Mouse (Mus musculus) c-Kit-positive CD71-positive TER-119-negative erythroid progenitor cells, embryonic 14.5 days (primary cell): ENCODE measurements around the gene Ribc2.

Experiments
- DNase-seq: peaks from one replicate; pipeline ENCODE4 v3.0.0-alpha.2; 2013; ENCODE audit warnings: low read depth

The Ribc2 gene

GRCm38 (mm10) chr15:85131275-85132192 lies at the start of gene Ribc2, which contains the start of gene Smc1b:
TSS of gene Ribc2 (plus strand) at chr15:85132078.
TSS of gene Smc1b (minus strand) at chr15:85131964.
- DNase-seq: no peak

DNA sequence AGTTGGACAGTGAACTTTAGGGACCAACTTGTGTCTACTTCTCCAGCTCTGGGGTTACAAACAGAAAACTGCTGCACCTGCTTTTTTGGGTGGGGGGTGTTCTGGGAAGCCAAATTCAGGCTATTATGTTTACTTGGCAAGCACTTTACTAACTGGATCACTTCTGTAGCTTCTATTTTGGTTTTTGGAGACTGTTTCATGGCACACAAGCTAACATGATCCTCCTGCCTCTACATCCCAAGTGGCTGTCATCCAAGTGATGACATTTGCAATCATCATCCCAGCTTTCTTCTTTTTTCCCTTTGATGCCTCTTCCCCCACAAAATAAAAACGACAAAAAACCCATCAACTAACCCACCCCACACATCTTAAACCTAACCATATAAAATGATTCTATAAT lies 46.2 kb upstream of the Ribc2 start:
- DNase-seq: no peak

DNA sequence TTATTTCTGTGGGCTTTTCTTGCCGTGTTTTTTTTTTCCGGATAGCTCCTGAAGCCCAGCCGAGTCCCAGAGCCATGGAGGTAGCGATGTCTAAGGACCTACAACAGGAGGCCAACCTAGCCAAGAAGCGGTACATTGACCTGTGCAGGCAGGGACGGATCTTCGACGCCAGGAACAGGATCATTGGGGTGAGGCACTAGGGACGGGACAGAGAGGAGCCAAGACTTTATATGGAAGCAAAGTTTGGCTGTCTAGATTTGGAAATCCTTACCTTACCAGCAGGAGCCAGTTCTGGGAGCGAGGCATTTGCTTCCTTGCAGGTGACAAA lies 279 bp downstream of the Ribc2 start:
- DNase-seq: no peak

GRCm38 (mm10) chr15:85135143-85135542 lies 3.3 kb downstream of the Ribc2 start:
- DNase-seq: no peak

DNA sequence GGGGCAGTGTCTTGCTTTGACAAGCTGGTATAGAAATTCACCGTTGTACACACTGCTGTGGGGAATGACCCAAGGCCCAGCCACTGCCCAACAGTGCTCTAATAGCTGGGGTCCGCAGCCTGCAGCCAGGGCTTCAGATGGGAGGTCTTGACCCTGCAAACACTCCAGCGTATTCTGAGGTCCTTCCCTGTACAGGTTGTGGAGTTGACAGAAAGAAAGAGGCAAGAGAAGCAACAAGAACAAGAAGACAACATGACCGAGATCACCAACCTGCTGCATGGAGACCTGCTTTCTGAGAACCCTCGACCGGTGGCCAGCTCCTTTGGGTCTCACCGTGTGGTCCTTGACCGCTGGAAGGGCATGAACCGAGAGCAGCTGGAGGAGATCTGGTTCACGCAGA lies 9.4 kb downstream of the Ribc2 start:
- no peak for DNase-seq

- DNase-seq: no peak
Observed at GRCm38 (mm10) chr15:85142441-85142840, 10.6 kb downstream of the Ribc2 start.

DNA sequence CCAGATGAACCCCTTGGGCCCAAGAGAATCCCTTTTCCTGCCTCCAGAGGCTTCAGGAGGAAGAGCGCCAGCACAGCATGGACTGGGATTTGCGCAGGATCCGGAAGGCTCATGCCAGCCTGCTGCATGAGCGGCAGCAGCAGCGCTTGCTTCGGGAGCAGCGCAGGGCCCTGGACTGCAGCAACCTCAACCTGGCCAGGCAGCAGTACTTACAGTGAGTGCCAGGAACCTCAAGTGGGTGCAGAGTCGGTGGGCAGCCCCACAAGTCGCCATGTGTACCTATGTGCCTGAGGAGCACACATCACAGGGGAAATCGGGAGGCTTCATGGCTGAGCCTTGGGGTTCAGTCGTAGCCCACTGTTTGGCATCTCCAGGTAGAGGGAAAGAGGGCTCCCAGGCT lies 11.3 kb downstream of the Ribc2 start:
- no peak for DNase-seq

GRCm38 (mm10) chr15:85143747-85144146 lies 11.9 kb downstream of the Ribc2 start:
- DNase-seq: no peak

GRCm38 (mm10) chr15:85144249-85144648 lies 12.4 kb downstream of the Ribc2 start:
- no peak for DNase-seq

GRCm38 (mm10) chr15:85151433-85151918 lies 19.6 kb downstream of the Ribc2 start:
- peak; percentile 5 for DNase-seq

DNA sequence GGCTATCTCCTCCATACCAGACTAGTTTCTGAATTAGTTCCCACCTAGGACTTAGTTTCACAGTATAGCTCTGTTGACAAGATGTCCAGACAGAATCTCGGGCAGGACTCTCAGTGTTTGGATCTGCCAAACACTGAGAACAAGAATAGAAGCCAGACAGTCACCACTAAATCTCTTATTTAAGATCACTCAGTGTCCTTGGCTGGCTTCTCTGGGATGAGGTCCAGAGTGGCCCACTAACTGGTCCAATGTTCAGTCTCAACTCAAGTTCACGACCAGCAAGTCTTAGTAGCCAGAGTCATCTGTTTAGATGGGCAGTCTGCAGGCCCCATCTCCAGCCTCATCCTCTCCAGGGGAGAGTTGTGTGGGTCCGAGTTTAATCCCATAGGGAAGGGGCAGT lies 20.7 kb downstream of the Ribc2 start:
- DNase-seq: no peak

DNA sequence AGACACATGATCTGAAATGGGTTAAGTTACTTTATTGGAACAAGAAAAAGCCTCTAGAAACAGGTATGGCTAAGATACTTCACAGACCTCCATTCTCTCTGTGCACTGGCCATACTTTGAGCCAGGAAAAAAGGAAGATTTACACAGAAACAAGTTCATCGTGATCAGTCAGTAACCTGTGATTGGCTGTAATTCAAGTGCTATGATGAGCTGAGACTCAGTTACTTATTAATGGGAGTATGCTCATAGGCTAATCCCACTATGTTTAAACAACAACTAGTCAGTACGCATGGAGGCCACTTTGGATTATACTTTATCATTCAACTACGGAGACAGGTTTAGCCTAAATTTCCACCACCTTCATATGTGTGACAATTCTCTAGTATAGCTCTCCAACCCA lies 22.2 kb downstream of the Ribc2 start:
- no peak for DNase-seq

- no peak for DNase-seq
Observed at GRCm38 (mm10) chr15:85156198-85156597, 24.3 kb downstream of the Ribc2 start.

- DNase-seq: no peak
Observed at GRCm38 (mm10) chr15:85161416-85161815, 29.5 kb downstream of the Ribc2 start.

- no peak for DNase-seq
Observed at GRCm38 (mm10) chr15:85162693-85163663, 31.1 kb downstream of the Ribc2 start.

- DNase-seq: no peak
Observed at GRCm38 (mm10) chr15:85166433-85166933, 34.6 kb downstream of the Ribc2 start.

GRCm38 (mm10) chr15:85167086-85167679 lies 35.3 kb downstream of the Ribc2 start:
- no peak for DNase-seq

GRCm38 (mm10) chr15:85172054-85172453 lies 40.2 kb downstream of the Ribc2 start:
- no peak for DNase-seq

DNA sequence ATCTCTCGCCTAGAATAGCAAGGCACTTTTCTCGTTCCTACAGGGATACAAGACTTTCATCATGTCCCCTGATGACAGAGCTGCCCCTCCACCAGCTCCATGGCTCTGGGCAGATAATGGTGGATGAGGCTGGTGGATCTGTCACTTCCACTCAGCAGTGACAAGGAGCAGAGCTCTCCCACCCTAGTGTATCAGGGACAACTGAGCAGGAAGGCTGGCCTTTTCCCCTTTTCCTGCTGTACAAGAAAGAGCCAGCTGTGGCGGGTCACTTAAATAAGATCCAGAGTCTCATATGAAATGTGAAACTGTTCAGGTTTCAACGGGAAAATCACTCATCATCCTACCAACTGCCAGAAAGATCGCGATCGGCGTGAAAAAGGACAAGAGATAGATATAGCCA lies 41.5 kb downstream of the Ribc2 start:
- DNase-seq: no peak

DNA sequence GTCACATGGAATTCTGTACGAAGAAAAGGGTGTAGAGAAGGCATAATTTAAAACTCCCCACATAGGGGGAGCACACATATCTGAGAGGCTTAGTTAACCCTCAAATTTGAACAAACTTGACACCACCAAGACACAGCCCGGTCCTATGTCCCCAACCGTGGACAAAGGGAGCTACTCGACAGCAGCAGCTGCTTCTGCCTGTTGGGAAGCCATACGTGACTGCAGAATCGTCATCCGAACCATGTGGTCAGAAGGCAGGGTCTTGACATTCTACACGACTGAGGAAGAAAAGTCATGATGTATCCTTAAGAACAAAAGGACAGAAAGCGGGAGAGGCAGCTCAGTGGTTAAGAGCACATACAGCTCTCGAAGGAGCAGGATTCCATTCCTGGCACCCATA lies 42.2 kb downstream of the Ribc2 start:
- DNase-seq: no peak

GRCm38 (mm10) chr15:85177576-85177975 lies 45.7 kb downstream of the Ribc2 start:
- peak; percentile 80 for DNase-seq

- no peak for DNase-seq
Observed at GRCm38 (mm10) chr15:85178172-85178571, 46.3 kb downstream of the Ribc2 start.
